Mouse (Mus musculus) erythroblast, embryonic 14.5 days (primary cell): ENCODE data around the gene BC049352. TPM values are rescaled to one million over a fixed set of nuclear protein-coding genes. Genes with fewer than 3 reads are reported as not detected.

Source experiments
- H3K27me3 ChIP-seq: 2 replicates; pipeline ENCODE4 v1.6.1; 2012; ENCODE audit warnings: inconsistent platforms; ENCODE audit not compliant: control insufficient read depth
- H3K36me3 ChIP-seq: 2 replicates; pipeline ENCODE4 v1.6.1; 2012; ENCODE audit warnings: mild to moderate bottlenecking, inconsistent platforms; ENCODE audit not compliant: control insufficient read depth
- H3K4me1 ChIP-seq: 2 replicates; pipeline ENCODE4 v1.6.1; 2012; ENCODE audit warnings: inconsistent platforms; ENCODE audit not compliant: control insufficient read depth
- H3K4me3 ChIP-seq: replicated peaks from 2 replicates; pipeline ENCODE3; 2012; ENCODE audit warnings: moderate library complexity, mild to moderate bottlenecking, inconsistent platforms
- H3K9me3 ChIP-seq: 2 replicates; pipeline ENCODE4 v1.6.1; 2012; ENCODE audit warnings: low read length, inconsistent platforms, mixed read lengths; ENCODE audit not compliant: control insufficient read depth
- GATA1 ChIP-seq: IDR thresholded peaks from 2 replicates; pipeline ENCODE4 v1.6.1; 2012; ENCODE audit warnings: low read length, inconsistent platforms, mixed read lengths
- TAL1 ChIP-seq: IDR thresholded peaks from 3 replicates; pipeline ENCODE4 v1.6.1; 2012; ENCODE audit warnings: low read length, inconsistent platforms, mixed read lengths
- polyA plus RNA-seq: library from polyadenylated mRNA; stranded (reverse); fragments of >175 nt; gene quantifications from 2 replicates; pipeline ENCODE4 v1.2.3, GENCODE M21; 2012

Gene BC049352
- polyA plus RNA-seq, 1 experiment = not detected

DNA sequence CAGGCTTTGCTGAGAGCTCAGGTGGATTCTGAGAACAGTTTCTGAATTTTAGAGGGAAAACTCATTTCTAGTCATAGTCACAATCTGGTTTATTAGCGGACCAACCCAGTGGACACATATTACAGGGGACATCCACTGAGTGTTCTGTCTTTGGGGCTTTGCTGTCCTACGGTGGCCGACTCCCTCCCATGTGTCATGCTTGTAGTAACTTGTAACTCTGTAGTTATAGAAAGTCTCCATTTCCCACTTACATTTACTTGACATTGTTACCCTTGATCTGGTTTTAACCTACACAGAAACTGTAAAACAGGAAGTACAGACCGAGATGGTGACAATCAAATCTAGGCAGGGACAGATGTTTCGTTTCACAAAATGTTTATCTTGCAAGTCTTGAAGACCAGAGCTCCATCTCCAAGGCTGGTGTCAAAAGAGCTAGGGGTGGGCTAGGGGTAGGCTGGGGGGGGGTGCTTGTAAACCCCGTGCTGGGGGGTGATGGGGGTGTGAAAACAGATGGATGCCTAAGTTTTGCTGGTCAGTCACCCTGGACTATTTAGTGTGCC, 53.9 kb downstream of the BC049352 start:
- Histone ChIP-seq H3K4me1 (no peaks in the 10 kb centered on the region), H3K4me3 (no peak overlapping the region), H3K27me3 (no peaks in the 10 kb centered on the region), H3K36me3 (no peaks in the 10 kb centered on the region), H3K9me3 (no peaks in the 10 kb centered on the region)
- TF ChIP-seq GATA1 (no peak), TAL1 (no peak)

DNA sequence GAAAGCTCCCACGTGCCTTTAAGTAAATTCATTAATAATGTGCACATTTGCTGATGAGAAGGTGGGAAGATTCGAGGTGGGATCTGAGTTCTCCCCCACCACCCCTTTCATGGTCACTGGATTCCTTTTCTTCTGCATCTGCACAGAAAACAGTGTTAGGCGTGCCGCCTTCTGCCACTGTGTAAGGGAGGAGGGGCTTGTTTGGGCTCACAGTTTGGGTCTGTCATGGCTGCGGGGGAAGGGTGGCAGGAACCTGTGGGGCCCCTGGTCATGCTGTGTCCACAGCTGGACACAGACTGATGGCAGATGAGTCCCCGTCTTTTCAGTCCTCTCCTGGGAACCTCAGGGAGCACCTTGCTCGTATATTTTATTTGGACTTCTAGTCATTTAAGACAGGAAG, 54.9 kb downstream of the BC049352 start:
- Histone ChIP-seq H3K9me3 (no peaks in the 10 kb centered on the region), H3K4me1 (no peaks in the 10 kb centered on the region), H3K36me3 (no peaks in the 10 kb centered on the region), H3K4me3 (no peak overlapping the region), H3K27me3 (no peaks in the 10 kb centered on the region; the same call in 1 of the 2 replicates)
- TF ChIP-seq GATA1 (no peak), TAL1 (no peak)

DNA sequence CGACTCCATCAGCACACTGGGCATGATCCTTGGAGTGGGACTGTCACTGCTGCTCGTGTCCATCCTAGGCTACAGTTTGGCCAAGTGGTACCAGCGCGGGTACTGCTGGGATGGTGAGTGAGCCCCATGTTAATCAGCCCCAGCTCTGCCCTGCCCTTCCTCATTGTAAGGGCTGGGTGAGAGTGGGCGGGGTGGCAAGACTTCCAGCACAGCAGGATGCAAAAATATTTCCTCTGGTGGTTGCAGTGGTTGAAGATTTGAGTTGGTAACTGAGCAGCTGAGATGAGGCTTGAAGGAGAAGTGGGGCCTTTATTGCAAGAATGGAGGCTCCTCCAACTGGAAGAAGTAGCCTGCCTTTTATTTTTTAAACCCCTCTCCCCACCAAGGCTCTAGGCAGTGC, 59.6 kb downstream of the BC049352 start:
- H3K9me3 ChIP-seq = no peaks in the 10 kb centered on the region
- no peak for TF ChIP-seq TAL1
- no peak for TF ChIP-seq GATA1
- no peak overlapping the region for H3K4me3 ChIP-seq
- no peaks in the 10 kb centered on the region for H3K4me1 ChIP-seq
- no peaks in the 10 kb centered on the region; the same call in 1 of the 2 replicates for H3K27me3 ChIP-seq
- H3K36me3 ChIP-seq = no peaks in the 10 kb centered on the region

DNA sequence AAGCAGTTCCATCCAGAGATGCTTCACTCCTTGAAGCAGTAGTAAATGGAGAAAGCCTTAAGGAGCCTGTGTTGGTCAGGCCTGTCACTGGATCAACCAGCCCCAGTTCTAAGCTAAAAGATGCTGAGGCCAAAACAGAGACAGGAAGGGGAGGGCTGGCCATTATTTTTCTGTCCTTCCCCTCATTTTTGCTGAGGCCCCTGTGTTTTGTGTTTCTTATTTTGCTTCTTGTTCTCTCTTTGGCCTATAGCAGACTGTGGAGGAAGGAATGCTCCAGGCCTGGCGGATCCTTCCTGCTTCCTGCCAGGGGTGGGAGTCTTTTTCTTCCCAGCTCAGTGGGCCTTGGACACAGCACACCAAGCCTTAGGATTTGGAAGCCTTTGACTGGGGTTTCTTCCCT, 63.6 kb downstream of the BC049352 start:
- H3K27me3 ChIP-seq = no peaks in the 10 kb centered on the region; the same call in 1 of the 2 replicates
- H3K4me1 ChIP-seq = no peaks in the 10 kb centered on the region
- H3K36me3 ChIP-seq = no peaks in the 10 kb centered on the region
- TF ChIP-seq TAL1 (no peak), GATA1 (no peak)
- no peak overlapping the region for H3K4me3 ChIP-seq
- H3K9me3 ChIP-seq = no peaks in the 10 kb centered on the region

DNA sequence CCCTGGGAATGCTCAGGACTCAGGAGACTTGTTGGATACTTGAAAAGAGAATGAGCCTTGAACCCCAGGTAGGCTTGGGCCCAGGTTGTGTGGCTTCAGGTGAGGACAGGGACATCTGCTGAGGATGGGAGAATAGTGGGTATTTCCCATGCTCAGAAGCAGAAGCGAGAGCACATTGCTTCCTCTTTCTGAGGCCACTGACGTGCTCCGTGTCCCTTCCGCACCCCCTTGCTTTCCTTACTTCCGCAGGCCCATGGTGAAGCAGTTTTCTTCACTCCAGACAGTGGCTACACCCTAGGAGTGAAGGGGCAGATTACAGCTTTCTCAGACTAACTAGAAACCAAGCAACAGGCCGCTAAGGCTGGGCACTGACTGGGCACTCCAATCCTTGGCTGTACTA, 64.3 kb downstream of the BC049352 start:
- Histone ChIP-seq H3K27me3 (no peaks in the 10 kb centered on the region; the same call in 1 of the 2 replicates), H3K9me3 (no peaks in the 10 kb centered on the region), H3K4me1 (no peaks in the 10 kb centered on the region), H3K36me3 (no peaks in the 10 kb centered on the region), H3K4me3 (no peak overlapping the region)
- TF ChIP-seq GATA1 (no peak), TAL1 (no peak)

DNA sequence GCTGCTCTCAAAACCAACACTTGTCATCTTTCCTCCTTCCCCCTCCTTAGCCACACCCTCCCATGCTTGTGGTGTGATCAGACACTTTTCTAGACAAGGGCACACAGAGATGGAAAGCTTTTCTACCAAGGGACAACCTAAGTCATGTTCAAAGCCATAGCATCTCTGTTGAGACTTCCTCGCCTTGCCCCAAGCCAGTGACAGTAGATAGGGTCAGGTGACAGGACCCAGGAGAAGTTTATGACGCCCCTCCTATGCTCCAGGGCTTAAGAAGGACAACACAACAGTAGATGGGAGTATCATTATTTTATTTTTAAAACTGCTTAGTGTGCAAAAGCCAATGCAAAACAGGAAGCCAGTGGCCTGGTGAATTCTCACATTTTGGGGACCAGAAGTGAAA, 65.7 kb downstream of the BC049352 start:
- Histone ChIP-seq H3K27me3 (no peaks in the 10 kb centered on the region), H3K4me1 (no peaks in the 10 kb centered on the region), H3K36me3 (no peaks in the 10 kb centered on the region), H3K9me3 (no peaks in the 10 kb centered on the region), H3K4me3 (no peak overlapping the region)
- no peak for TF ChIP-seq TAL1
- no peak for TF ChIP-seq GATA1

DNA sequence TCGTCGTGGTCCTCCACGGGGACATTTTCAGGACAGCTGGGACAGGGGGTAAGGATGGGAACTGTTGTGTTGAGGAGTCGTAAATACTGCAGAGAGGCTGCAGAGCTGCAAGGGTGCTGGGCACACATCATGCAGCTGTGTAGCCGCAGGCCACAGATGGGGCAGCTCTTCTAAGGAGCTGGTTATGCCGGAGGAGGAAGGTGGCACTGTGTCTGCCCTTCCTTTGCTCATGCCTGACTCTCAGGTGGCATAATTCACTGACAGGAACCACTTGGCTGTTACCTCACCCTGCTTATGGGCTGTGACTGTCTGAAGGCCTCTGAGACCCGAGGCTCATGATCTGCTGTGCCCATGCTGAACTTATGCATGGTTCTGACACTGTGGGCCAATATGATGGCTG, 68.5 kb downstream of the BC049352 start:
- TF ChIP-seq TAL1 (no peak), GATA1 (no peak)
- Histone ChIP-seq H3K4me3 (no peak overlapping the region), H3K9me3 (no peaks in the 10 kb centered on the region)

DNA sequence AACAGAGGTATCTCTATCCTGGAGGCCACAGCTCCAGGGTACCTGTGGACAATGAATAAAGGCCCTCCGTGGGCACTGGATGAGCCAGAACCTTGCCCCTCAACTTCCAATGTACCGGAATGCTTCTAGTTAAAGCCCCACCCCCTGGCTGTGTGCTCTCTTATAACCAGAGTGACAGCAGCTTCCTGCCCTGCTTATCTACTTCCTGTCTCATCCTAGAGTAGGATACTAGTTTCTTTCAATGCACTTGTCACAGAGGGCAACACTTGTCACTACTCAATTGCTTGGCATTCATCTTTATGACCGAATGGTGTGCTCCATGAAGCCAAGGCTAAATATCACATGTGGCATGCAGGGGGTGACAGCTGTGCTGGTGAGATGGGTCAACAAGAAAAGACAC, 69.5 kb downstream of the BC049352 start:
- H3K4me3 ChIP-seq = no peak overlapping the region
- H3K4me1 ChIP-seq = no peaks in the 10 kb centered on the region
- H3K27me3 ChIP-seq = no peaks in the 10 kb centered on the region
- TF ChIP-seq TAL1 (no peak), GATA1 (no peak)
- no peaks in the 10 kb centered on the region for H3K9me3 ChIP-seq
- H3K36me3 ChIP-seq = no peaks in the 10 kb centered on the region

More for the DNA sequence above, 68.5 kb downstream of the BC049352 start:
- H3K27me3 ChIP-seq = no peaks in the 10 kb centered on the region
- H3K36me3 ChIP-seq = no peaks in the 10 kb centered on the region
- no peaks in the 10 kb centered on the region for H3K4me1 ChIP-seq

DNA sequence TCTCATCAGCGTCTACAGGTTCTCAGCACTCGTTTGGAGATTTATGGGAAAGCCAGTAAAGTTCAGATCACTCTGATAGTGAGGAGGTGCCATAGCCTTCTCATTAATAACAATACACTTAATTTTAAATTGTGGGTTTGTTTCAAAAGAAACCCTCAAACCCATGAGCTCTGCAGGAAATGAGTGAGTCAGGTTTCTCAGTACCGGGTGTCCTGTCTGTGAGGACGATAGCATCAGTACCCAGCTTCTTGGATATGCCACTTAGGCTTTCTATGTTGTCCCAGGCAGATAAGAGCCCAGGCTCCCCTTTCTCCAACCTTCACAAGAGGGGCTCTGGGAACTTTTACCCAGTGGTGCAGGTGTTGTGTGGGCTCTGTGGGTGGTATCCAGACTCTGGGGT, 70.2 kb downstream of the BC049352 start:
- H3K4me3 ChIP-seq = no peak overlapping the region
- TF ChIP-seq GATA1 (no peak), TAL1 (no peak)
- H3K4me1 ChIP-seq = no peaks in the 10 kb centered on the region

DNA sequence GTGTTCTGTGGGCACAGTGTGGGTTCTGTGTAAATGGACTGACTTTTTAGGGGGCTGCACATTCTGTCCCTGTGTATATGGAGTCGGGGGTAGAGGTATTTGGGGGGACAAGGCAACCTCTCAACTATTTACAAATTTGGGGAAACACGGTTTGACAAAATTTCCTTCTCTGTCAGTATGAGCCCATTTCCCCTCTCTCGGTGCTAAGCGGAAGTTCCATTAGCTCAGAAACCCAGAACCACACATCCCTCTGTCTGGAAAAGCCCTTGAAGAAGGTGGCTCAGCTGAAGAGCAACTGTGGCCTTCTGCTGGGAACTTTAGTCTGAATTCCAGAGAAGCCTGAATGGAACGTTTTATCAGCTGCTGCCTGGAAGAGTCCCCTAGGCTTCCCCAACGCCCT, 70.6 kb downstream of the BC049352 start:
- Histone ChIP-seq H3K4me3 (no peak overlapping the region), H3K4me1 (no peaks in the 10 kb centered on the region), H3K9me3 (no peaks in the 10 kb centered on the region), H3K36me3 (no peaks in the 10 kb centered on the region), H3K27me3 (no peaks in the 10 kb centered on the region)
- TF ChIP-seq GATA1 (no peak), TAL1 (no peak)

More for the DNA sequence above, 70.2 kb downstream of the BC049352 start:
- Histone ChIP-seq H3K27me3 (no peaks in the 10 kb centered on the region), H3K36me3 (no peaks in the 10 kb centered on the region), H3K9me3 (no peaks in the 10 kb centered on the region)
